Mouse (Mus musculus): Measurements from ENCODE around the gene Rhob.

DNA sequence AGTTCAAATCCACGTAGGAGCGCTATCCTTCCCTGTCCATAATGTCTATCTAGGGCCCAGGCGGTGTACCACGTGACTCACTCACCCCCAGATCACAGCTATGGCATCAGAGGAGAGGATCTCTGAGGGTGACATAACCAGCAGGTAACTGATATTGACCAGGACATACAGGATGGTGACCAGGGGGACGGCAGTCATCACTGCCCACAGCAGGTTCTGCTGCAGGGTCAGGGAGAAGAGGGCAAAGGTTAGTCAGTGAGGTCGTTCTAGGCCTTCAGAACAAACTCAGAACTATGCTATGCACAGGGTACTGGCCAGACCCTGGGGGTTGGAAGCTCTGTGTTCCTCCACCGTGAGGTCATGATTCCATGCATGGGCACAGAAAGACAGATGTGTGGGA is 35.8 kb upstream of the Rhob start:
- TF ChIP-seq POLR2A (IDR thresholded peaks at IDR 0.05; ENCODE audit: extremely low read depth, insufficient read depth, low read length) (no peak), CTCF (IDR thresholded peaks at IDR 0.05; ENCODE audit: low read depth, low read length) (no peak)
